Mouse (Mus musculus) MEL (cell line): ENCODE measurements around the gene Gm20817. TPM values are rescaled to one million over a fixed set of nuclear protein-coding genes. Genes with fewer than 3 reads are reported as not detected.
"Not testable (repeated sequence)": the region's sequence is repeated elsewhere in the genome, so short reads cannot be mapped to it uniquely, and the experiment has no call there.

ENCODE experiments used
- DNase-seq: peaks from one replicate; pipeline ENCODE4 v3.0.0; 2011; ENCODE audit warnings: low read depth, low spot score
- H3K27ac ChIP-seq: 2 replicates; pipeline ENCODE4 v1.5.1; 2012; ENCODE audit warnings: low read depth, mild to moderate bottlenecking, control low read depth, low read length, moderate library complexity; ENCODE audit not compliant: control insufficient read depth
- H3K27me3 ChIP-seq, 2 experiments: fragments of 150-350 bp in 1 of 2; sonication (generic) in 1 of 2; 2 replicates each; pipeline ENCODE4 v1.6.1; 2012; ENCODE audit warnings: low read length in 2 of 2, mild to moderate bottlenecking in 2 of 2, improper control_type of control experiment in 1 of 2, moderate library complexity in 1 of 2; ENCODE audit not compliant: insufficient read depth in 2 of 2, control insufficient read depth in 1 of 2
- H3K36me3 ChIP-seq, 2 experiments: 2 replicates each; pipeline ENCODE4 v1.6.1; 2012 to 2014; ENCODE audit warnings: low read length in 2 of 2, improper control_type of control experiment in 1 of 2, inconsistent platforms in 1 of 2, mild to moderate bottlenecking in 1 of 2; ENCODE audit not compliant: insufficient read depth in 2 of 2, control insufficient read depth in 1 of 2
- H3K4me1 ChIP-seq, 2 experiments: fragments of 150-350 bp in 1 of 2; sonication (generic) in 1 of 2; 2 replicates each; pipeline ENCODE4 v1.6.1; 2012; ENCODE audit warnings: low read length in 2 of 2, improper control_type of control experiment in 1 of 2, mild to moderate bottlenecking in 1 of 2; ENCODE audit not compliant: insufficient read depth in 2 of 2, control insufficient read depth in 1 of 2
- H3K4me3 ChIP-seq, 2 experiments: fragments of 150-350 bp in 1 of 2; sonication (generic) in 1 of 2; 2 replicates each; pipeline ENCODE4 v1.5.1; 2012; ENCODE audit warnings: low read depth in 2 of 2, low read length in 2 of 2, mild to moderate bottlenecking in 2 of 2, moderate library complexity in 2 of 2, control low read depth in 1 of 2, improper control_type of control experiment in 1 of 2; ENCODE audit not compliant: control insufficient read depth in 1 of 2, insufficient read depth in 1 of 2
- H3K79me2 ChIP-seq: 2 replicates; pipeline ENCODE4 v1.6.1; 2012; ENCODE audit warnings: mild to moderate bottlenecking, low read length, moderate library complexity; ENCODE audit not compliant: control insufficient read depth, poor library complexity, insufficient read depth
- H3K9ac ChIP-seq: 2 replicates; pipeline ENCODE4 v1.6.1; 2012; ENCODE audit warnings: low read depth, mild to moderate bottlenecking, control low read depth, low read length, moderate library complexity; ENCODE audit not compliant: control insufficient read depth, poor library complexity, severe bottlenecking
- H3K9me3 ChIP-seq: fragments of 150-350 bp; sonication (generic); replicated peaks from 2 replicates; pipeline ENCODE4 v1.6.1; 2012; ENCODE audit warnings: mild to moderate bottlenecking, low read length, improper control_type of control experiment, moderate library complexity; ENCODE audit not compliant: insufficient read depth
- polyA plus RNA-seq, 2 experiments: library from polyadenylated mRNA; stranded (reverse) in 1 of 2; unstranded in 1 of 2; fragments of >175 nt in 1 of 2; fragments of >200 nt in 1 of 2; gene quantifications; 2 replicates each; pipeline versions ENCODE4 v1.2.1 to v1.2.4; 2012; ENCODE audit warnings: low replicate concordance in 2 of 2, low read depth in 1 of 2; ENCODE audit not compliant: insufficient read length in 2 of 2, insufficient read depth in 1 of 2, missing spikeins in 1 of 2
- total RNA-seq: library from RNA; depleted of rRNA; stranded (reverse); fragments of 300-350 nt; gene quantifications from 2 replicates; pipeline ENCODE4 v1.2.3, GENCODE M21; 2012; rRNA removed

Gm20817 gene
- total RNA-seq (not detected in 2 replicates), polyA plus RNA-seq (not detected)

GRCm38 (mm10) chrY:68832628-68833027 lies at the start of gene Gm20817:
Gm20817 (minus strand) TSS chrY:68832728.
- DNase-seq, H3K9ac ChIP-seq, H3K27ac ChIP-seq, H3K9me3 ChIP-seq, H3K79me2 ChIP-seq, H3K4me3 ChIP-seq, H3K27me3 ChIP-seq, H3K36me3 ChIP-seq, H3K4me1 ChIP-seq: not testable (repeated sequence)
